In genomic region chr4:71291111-71291740, GRCm38 (mm10) we compare ENCODE assay signal across 8 mouse cellular contexts.
A peak's percentile ranks its signal among the peaks of the same experiment; 100 is the strongest.
DNase-seq lines count a peak whose midpoint lies in the region; ATAC-seq and TF ChIP-seq lines count a peak whose summit lies in the region.
"Not testable (repeated sequence)": the region's sequence is repeated elsewhere in the genome, so short reads cannot be mapped to it uniquely, and the experiment has no call there.

No protein-coding gene starts in this region.

- peak; percentile 29 to 54 for DNase-seq in heart, adult 2 months
- peak; percentile 7 to 15 for DNase-seq in left cerebral cortex, postnatal 14 days (ENCODE audit: low spot score in 2 of 2)
- peak; percentile 70 for DNase-seq in lung, postnatal 10 days
- DNase-seq in right cerebral cortex, adult 18-20 months: peak; percentile 3
- peak; percentile 9 to 18 for DNase-seq in thymus, postnatal 10 days (ENCODE audit: low spot score in 2 of 2)

- not testable (repeated sequence) for TF ChIP-seq EP300 in heart, adult 2 months (IDR thresholded peaks at IDR 0.05; ENCODE audit: insufficient read depth, low read depth, low read length)

- not testable (repeated sequence) for H3K9ac ChIP-seq in heart, adult 2 months (ENCODE audit: low read depth, low read length)

- intact Hi-C loops in heart, adult 2 months (cut with DNase I); left cerebral cortex, postnatal 14 days (cut with DNase I): not testable (repeated sequence)

- ATAC-seq in CD4-positive, CD25-positive, alpha-beta regulatory T cell, adult 4 months: peak; percentile 87
- ATAC-seq in inflammation-experienced regulatory T-cells, adult 6 months: peak; percentile 84

- peak overlapping the region; percentile 50 for H3K27ac ChIP-seq in bone marrow, adult 2 months (ENCODE audit: control insufficient read depth, insufficient read depth, low read depth, low read length, poor library complexity)
- H3K27ac ChIP-seq in heart, adult 2 months: peak overlapping the region; percentile 62

- not testable (repeated sequence) for TF ChIP-seq CTCF in bone marrow, adult 2 months (IDR thresholded peaks at IDR 0.05; ENCODE audit: control insufficient read depth, insufficient read depth, low read length); heart, adult 2 months (IDR thresholded peaks at IDR 0.05)

- H3K4me1 ChIP-seq in bone marrow, adult 2 months (ENCODE audit: control insufficient read depth, insufficient read depth, low read length); heart, adult 2 months (ENCODE audit: control insufficient read depth, insufficient read depth, low read length): not testable (repeated sequence)

- H3K36me3 ChIP-seq in heart, adult 2 months (ENCODE audit: control insufficient read depth, insufficient read depth, low read length): not testable (repeated sequence)

- H3K79me2 ChIP-seq in heart, adult 2 months (replicated peaks; ENCODE audit: control insufficient read depth, insufficient read depth, low read length): not testable (repeated sequence)

- peak overlapping the region; percentile 62 for H3K4me3 ChIP-seq in bone marrow, adult 2 months (replicated peaks; ENCODE audit: control insufficient read depth, low read depth, low read length)
- peak overlapping the region; percentile 26; the same call in 1 of the 2 replicates for H3K4me3 ChIP-seq in heart, adult 2 months

- TF ChIP-seq POLR2A in bone marrow, adult 2 months (IDR thresholded peaks at IDR 0.05; ENCODE audit: borderline replicate concordance, control insufficient read depth, low read depth, low read length); heart, adult 2 months (IDR thresholded peaks at IDR 0.05; ENCODE audit: insufficient read depth, low read depth, low read length): not testable (repeated sequence)

- not testable (repeated sequence) for H3K27me3 ChIP-seq in heart, adult 2 months (ENCODE audit: control insufficient read depth, insufficient read depth, low read length)

- 23% methylated on average over 22 of the region's 22 CpGs for WGBS in bone marrow, adult 2 months
- 83% methylated on average over 22 of the region's 22 CpGs for WGBS in heart, adult 2 months

Comparison
In these comparisons a context has a peak if more than half of its experiments do, and no peak if none do; other contexts are left out.
1. Peak in every context shown above with its lines: DNase-seq, ATAC-seq, H3K4me3 ChIP-seq and H3K27ac ChIP-seq.
2. DNase-seq: peak in every context shown above with its lines; median percentile 70 in lung, postnatal 10 days; 42 in heart, adult 2 months; 14 in thymus, postnatal 10 days; 11 in left cerebral cortex, postnatal 14 days; 3 in right cerebral cortex, adult 18-20 months.